Mouse (Mus musculus): Measurements from ENCODE around the gene Nfkb1. TPM values are rescaled to one million over a fixed set of nuclear protein-coding genes. Genes with fewer than 3 reads are reported as not detected.

Nfkb1 gene
- 35.3 and 38.3 TPM in 2 replicates for polyA plus RNA-seq (2011; ENCODE audit: insufficient read depth, insufficient read length, low read depth, missing spikeins)

DNA sequence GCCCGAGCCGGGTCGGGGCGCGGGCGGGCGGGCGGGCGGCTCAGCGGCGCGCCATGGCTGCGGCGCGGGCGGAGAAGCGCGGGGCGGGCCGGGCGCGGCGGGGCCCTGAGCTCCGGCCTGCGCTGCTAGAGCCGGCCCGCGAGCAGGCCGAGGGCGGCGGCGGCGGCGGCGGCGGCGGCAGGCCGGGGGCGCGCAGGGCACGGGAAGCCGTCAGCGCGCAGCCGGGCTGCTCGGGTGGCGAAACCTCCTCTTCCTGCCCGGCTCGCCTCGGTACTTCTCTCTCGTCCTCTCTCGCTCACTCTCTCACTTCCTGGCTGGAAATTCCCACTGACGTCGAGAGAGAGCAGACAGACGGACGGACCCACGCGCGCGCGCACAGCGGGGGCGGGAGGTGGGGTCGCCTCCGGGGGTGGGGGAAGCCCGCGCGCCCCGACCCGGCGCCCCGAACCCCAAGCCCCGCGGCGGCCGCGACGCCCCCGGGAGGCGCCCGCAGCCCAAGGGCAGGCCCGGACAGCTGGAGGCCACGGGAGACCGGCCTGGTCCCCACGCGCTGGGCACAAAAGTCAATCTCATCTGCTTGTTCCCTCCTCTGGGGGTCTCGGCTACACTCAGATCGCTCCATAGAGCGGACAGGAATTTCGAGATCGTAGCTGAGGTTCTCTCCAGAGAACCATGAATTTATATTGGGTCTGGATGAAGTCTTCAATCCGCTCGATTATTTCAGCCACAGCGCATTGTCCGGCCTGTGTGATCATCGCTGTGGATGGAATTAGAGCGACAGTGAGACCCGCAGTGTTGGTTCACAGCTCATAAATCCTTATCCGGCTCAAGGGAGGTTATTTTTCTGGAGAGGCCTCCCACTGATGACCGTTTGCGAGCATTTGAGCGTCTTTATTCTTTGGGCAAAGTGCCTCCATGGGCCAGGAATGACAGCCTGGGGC lies at the start of gene Nfkb1:
Gene Nfkb1, minus strand, starts transcription at position 357 of the 941 bp plus-strand sequence.
- no peak within 1 kb of the TSS for H3K27ac ChIP-seq (ENCODE audit: insufficient read depth, low read length)
- TF ChIP-seq EP300 (IDR thresholded peaks at IDR 0.05; ENCODE audit: insufficient read depth, low read depth, low read length) (no peak), POLR2A (IDR thresholded peaks at IDR 0.05; ENCODE audit: insufficient read depth, low read length) (no peak), CTCF (IDR thresholded peaks at IDR 0.05; ENCODE audit: low read depth, low read length) (no peak)

DNA sequence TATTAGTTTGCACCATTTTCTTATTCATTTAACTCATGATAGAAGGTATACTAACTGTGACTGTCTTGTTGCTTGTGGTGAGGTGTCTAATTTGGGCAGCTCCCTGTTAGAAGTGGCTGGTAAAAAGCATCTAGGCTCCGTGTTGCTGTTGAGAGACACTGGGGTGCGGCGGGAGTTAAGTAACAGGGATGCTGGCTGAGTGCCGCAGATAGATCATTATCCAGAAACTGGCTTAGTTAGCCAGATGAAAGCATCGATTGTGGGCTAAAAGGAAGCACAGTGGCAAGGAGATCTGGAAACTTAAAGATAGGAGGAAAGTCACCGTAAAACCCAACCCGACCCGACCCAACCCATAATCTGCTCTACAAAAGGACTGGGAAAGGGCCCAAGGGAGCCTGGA lies 49.4 kb upstream of the Nfkb1 start:
- no peak overlapping the region for H3K27ac ChIP-seq (ENCODE audit: insufficient read depth, low read length)
- TF ChIP-seq EP300 (IDR thresholded peaks at IDR 0.05; ENCODE audit: insufficient read depth, low read depth, low read length) = no peak
- no peak for TF ChIP-seq CTCF (IDR thresholded peaks at IDR 0.05; ENCODE audit: low read depth, low read length)
- no peak for TF ChIP-seq POLR2A (IDR thresholded peaks at IDR 0.05; ENCODE audit: insufficient read depth, low read length)
- no peak overlapping the region for H3K4me3 ChIP-seq (ENCODE audit: low read depth, low read length)
- no peaks in the 10 kb centered on the region for H3K9me3 ChIP-seq (replicated peaks; ENCODE audit: control insufficient read depth, insufficient read depth, low read length, poor library complexity, severe bottlenecking)
- H3K9ac ChIP-seq (ENCODE audit: low read depth, poor library complexity, severe bottlenecking) = no peak overlapping the region
- no peaks in the 10 kb centered on the region for H3K27me3 ChIP-seq (ENCODE audit: control insufficient read depth, insufficient read depth, low read length, poor library complexity, severe bottlenecking)
- H3K36me3 ChIP-seq (ENCODE audit: control insufficient read depth, insufficient read depth, low read length, poor library complexity, severe bottlenecking) = no peaks in the 10 kb centered on the region
- no peaks in the 10 kb centered on the region for H3K4me1 ChIP-seq (ENCODE audit: control insufficient read depth, insufficient read depth, low read length)

More for the DNA sequence above, at the start of gene Nfkb1:
- peak within 1 kb of the TSS; percentile 97 for H3K9ac ChIP-seq (ENCODE audit: low read depth, poor library complexity, severe bottlenecking)
- no peaks in the 10 kb centered on the region for H3K4me1 ChIP-seq (ENCODE audit: control insufficient read depth, insufficient read depth, low read length)
- no peaks in the 10 kb centered on the region for H3K9me3 ChIP-seq (replicated peaks; ENCODE audit: control insufficient read depth, insufficient read depth, low read length, poor library complexity, severe bottlenecking)
- peak within 1 kb of the TSS; percentile 88 for H3K4me3 ChIP-seq (ENCODE audit: low read depth, low read length)
- H3K27me3 ChIP-seq (ENCODE audit: control insufficient read depth, insufficient read depth, low read length, poor library complexity, severe bottlenecking) = no peaks in the 10 kb centered on the region
- H3K36me3 ChIP-seq (ENCODE audit: control insufficient read depth, insufficient read depth, low read length, poor library complexity, severe bottlenecking) = no peaks in the 10 kb centered on the region

DNA sequence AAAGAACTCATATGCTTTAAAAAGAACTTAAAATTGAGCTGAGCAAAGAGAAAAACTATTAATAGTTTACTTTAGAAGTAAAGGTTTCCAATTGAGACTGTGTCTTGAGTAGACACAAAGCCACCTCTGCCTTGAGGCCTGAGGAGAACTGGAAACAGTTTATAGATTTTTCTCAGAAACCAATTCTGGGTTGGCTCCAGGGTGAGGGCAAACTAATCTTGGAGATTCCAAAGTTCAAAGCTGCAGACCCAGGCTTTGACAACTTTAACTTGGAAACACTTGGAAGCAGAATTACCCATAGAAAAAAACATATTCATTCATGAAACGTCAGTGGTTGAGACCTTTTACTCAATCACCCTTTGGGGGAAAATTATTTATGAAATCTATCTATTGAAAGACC lies 43.4 kb upstream of the Nfkb1 start:
- H3K36me3 ChIP-seq (ENCODE audit: control insufficient read depth, insufficient read depth, low read length, poor library complexity, severe bottlenecking) = no peaks in the 10 kb centered on the region
- H3K27me3 ChIP-seq (ENCODE audit: control insufficient read depth, insufficient read depth, low read length, poor library complexity, severe bottlenecking) = no peaks in the 10 kb centered on the region
- no peaks in the 10 kb centered on the region for H3K9me3 ChIP-seq (replicated peaks; ENCODE audit: control insufficient read depth, insufficient read depth, low read length, poor library complexity, severe bottlenecking)
- no peak overlapping the region for H3K9ac ChIP-seq (ENCODE audit: low read depth, poor library complexity, severe bottlenecking)
- no peak overlapping the region for H3K27ac ChIP-seq (ENCODE audit: insufficient read depth, low read length)
- TF ChIP-seq POLR2A (IDR thresholded peaks at IDR 0.05; ENCODE audit: insufficient read depth, low read length) = no peak
- no peak for TF ChIP-seq EP300 (IDR thresholded peaks at IDR 0.05; ENCODE audit: insufficient read depth, low read depth, low read length)
- TF ChIP-seq CTCF (IDR thresholded peaks at IDR 0.05; ENCODE audit: low read depth, low read length) = no peak
- no peak overlapping the region for H3K4me3 ChIP-seq (ENCODE audit: low read depth, low read length)
- no peaks in the 10 kb centered on the region for H3K4me1 ChIP-seq (ENCODE audit: control insufficient read depth, insufficient read depth, low read length)

DNA sequence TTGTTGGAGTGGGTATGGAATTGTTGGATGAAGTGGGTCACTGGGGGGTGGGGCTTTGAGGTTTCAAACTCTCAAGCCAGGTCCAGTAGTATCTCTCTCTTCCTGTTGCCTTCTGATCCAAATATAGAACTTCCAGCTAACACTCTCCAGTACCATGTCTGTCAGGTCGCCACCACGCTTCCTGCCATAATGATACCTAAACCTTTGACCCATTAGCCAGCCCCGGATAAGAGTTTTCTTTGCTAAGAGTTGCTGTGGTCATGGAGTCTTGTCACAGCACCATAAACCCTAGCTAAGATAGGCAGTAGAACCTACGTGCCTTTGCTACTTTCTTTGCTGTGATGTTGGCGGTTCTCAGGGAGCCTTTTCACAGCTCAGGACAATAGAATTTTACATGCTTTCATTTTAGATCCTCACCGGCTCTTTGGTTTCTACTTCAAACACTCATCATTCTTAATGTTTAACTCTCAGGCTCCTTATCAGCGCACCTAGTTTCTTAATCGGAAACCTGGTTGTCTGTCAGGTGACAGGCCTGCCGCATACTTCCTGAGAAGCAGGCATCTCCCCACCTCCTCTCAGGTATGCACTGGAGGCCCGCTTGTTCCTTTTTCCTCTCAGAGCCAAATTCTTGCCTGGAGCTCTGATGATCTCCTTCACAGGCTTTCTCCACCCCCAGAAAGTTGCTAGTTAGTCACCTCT lies 41.5 kb upstream of the Nfkb1 start:
- H3K4me1 ChIP-seq (ENCODE audit: control insufficient read depth, insufficient read depth, low read length) = no peaks in the 10 kb centered on the region
- no peaks in the 10 kb centered on the region for H3K27me3 ChIP-seq (ENCODE audit: control insufficient read depth, insufficient read depth, low read length, poor library complexity, severe bottlenecking)
- no peak overlapping the region for H3K4me3 ChIP-seq (ENCODE audit: low read depth, low read length)
- H3K36me3 ChIP-seq (ENCODE audit: control insufficient read depth, insufficient read depth, low read length, poor library complexity, severe bottlenecking) = no peaks in the 10 kb centered on the region
- H3K9ac ChIP-seq (ENCODE audit: low read depth, poor library complexity, severe bottlenecking) = no peak overlapping the region
- no peak overlapping the region for H3K27ac ChIP-seq (ENCODE audit: insufficient read depth, low read length)
- TF ChIP-seq CTCF (IDR thresholded peaks at IDR 0.05; ENCODE audit: low read depth, low read length) = no peak
- no peak for TF ChIP-seq POLR2A (IDR thresholded peaks at IDR 0.05; ENCODE audit: insufficient read depth, low read length)
- no peak for TF ChIP-seq EP300 (IDR thresholded peaks at IDR 0.05; ENCODE audit: insufficient read depth, low read depth, low read length)
- H3K9me3 ChIP-seq (replicated peaks; ENCODE audit: control insufficient read depth, insufficient read depth, low read length, poor library complexity, severe bottlenecking) = no peaks in the 10 kb centered on the region

DNA sequence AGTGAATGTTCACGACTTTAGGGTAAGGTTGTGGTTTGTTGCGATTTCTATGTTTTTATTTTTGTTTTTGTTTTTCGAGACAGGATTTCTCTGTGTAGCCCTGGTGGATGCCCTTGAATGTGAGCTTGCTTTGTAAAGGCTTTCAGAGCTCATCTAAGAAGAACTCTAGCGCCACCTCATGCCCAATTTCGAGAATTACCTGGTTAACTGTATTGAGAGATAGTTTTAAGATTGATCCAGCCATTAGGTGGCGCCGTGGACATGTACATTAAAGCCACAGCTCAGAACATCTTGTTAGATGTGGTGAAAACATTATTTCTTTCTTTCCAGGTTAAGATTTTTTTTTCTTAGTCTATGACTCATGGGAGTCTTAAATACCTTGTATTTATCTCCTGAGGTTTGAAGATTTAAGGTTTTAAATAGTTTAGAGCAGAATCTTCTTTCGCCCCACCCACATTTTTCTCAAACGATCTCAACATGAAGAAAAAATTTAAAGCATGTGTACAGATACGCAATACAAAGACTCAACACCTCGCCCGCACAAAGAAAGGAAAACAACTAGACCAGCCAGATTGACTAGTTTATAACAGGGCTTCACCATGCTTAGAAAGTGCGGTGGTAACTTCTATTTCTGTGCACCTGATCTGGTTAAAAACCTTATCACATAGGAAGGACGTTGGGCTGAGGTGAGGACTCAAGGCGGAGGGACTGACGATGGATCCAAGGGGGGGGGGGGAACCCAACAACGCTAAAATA lies 40.1 kb upstream of the Nfkb1 start:
- no peaks in the 10 kb centered on the region for H3K4me1 ChIP-seq (ENCODE audit: control insufficient read depth, insufficient read depth, low read length)
- peak; percentile 6 for TF ChIP-seq CTCF (IDR thresholded peaks at IDR 0.05; ENCODE audit: low read depth, low read length)
- TF ChIP-seq EP300 (IDR thresholded peaks at IDR 0.05; ENCODE audit: insufficient read depth, low read depth, low read length) = no peak
- no peaks in the 10 kb centered on the region for H3K36me3 ChIP-seq (ENCODE audit: control insufficient read depth, insufficient read depth, low read length, poor library complexity, severe bottlenecking)
- H3K4me3 ChIP-seq (ENCODE audit: low read depth, low read length) = no peak overlapping the region
- H3K27ac ChIP-seq (ENCODE audit: insufficient read depth, low read length) = no peak overlapping the region
- H3K9me3 ChIP-seq (replicated peaks; ENCODE audit: control insufficient read depth, insufficient read depth, low read length, poor library complexity, severe bottlenecking) = no peaks in the 10 kb centered on the region
- no peaks in the 10 kb centered on the region for H3K27me3 ChIP-seq (ENCODE audit: control insufficient read depth, insufficient read depth, low read length, poor library complexity, severe bottlenecking)
- H3K9ac ChIP-seq (ENCODE audit: low read depth, poor library complexity, severe bottlenecking) = no peak overlapping the region
